Mouse (Mus musculus) gastrocnemius, adult 18-20 months (tissue): ENCODE measurements around the gene Pex7. TPM values are rescaled to one million over a fixed set of nuclear protein-coding genes. Genes with fewer than 3 reads are reported as not detected.
A peak's percentile ranks its signal among the peaks of the same experiment; 100 is the strongest.

Experiments used
- DNase-seq: peaks from one replicate; pipeline ENCODE4 v3.0.0; 2021; ENCODE audit warnings: low spot score
- long read RNA-seq, 2 experiments: library from polyadenylated mRNA; stranded (forward); transcript quantifications; one replicate each; pipeline ENCODE4 v2.0.0; 2021
- total RNA-seq, 2 experiments: library from RNA; stranded (reverse); gene quantifications; 2 replicates each; pipeline ENCODE4 v1.2.3; 2021

Gene Pex7
- total RNA-seq, result 10 to 100 TPM; 20.6 to 21.7 TPM
- long read RNA-seq, experiment 1, full-length matches to known transcripts, result 35 of 39 reads
- long read RNA-seq, experiment 1, partial matches to known transcripts, result 0 of 39 reads
- long read RNA-seq, experiment 1, other reads (novel, unspliced or antisense), result 4 of 39 reads
- long read RNA-seq, experiment 2, full-length matches to known transcripts, result 20 of 21 reads
- long read RNA-seq, experiment 2, partial matches to known transcripts, result 0 of 21 reads
- long read RNA-seq, experiment 2, other reads (novel, unspliced or antisense), result 1 of 21 reads

GRCm38 (mm10) chr10:19907246-19907804 is at the start of gene Pex7:
Pex7 (minus strand) TSS chr10:19907689.
- peak; percentile 92 for DNase-seq

DNA sequence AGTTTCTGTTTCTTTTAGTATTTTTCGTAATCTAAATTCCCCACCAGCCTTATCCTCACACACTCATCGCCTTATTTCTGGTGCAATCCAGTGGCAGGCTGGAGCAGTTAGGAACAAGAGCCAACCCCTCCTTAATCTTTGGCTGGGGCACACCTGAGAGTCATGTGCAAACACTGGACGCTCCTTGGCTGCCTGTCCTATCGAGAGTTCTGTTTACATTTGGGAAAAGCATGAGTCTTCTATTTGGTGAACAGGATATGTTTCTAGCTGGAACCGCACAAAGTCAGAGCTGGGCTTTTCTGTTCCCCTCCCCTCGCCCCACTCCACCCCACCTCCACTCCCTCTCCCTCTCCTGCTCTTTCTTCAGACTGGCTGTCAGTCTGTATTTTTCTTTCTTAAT is 49.3 kb upstream of the Pex7 start:
- DNase-seq, result no peak

DNA sequence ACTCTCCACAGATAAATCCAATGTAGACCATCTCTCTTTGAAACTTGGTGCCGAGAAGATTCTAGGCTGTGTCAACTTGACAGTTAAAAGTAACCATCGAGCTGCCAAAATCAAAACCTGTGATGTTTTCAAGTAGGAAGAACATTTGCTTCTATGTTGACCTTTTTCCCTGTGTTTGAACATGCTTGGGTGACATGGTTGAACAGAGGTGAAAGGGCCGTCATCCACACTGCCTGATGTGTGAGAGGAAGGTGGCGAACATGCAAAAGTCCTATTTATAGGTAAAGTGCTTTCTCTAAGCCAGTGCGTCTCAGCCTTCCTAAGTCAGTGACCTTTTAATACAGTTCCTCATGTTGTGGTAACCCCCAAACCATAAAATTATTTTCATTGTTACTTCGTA is 48.3 kb upstream of the Pex7 start:
- no peak for DNase-seq

GRCm38 (mm10) chr10:19954572-19954971 is 47.1 kb upstream of the Pex7 start:
- DNase-seq, result no peak

- no peak for DNase-seq
Observed at GRCm38 (mm10) chr10:19953032-19953761, 45.7 kb upstream of the Pex7 start.

GRCm38 (mm10) chr10:19949106-19949505 is 41.6 kb upstream of the Pex7 start:
- no peak for DNase-seq

DNA sequence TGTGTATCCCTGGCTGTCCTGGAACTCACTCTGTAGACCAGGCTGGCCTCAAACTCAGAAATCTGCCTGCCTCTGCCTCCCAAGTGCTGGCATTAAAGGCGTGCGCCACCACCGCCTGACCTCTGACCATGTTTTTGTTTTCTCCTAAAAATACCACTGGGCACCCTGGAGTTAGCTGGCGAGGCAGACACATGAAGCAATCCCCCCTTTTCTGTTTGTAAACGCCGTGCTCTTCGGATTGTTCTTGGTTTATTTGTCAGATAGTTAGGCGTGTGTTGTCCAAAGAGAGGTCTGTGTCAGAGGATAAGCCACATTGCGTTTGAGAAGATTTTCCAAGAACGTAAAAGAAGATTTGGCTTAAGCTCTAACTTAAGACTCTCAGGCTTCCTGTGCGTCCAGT is 40.9 kb upstream of the Pex7 start:
- DNase-seq, result no peak

- DNase-seq, result no peak
Observed at GRCm38 (mm10) chr10:19947901-19948300, 40.4 kb upstream of the Pex7 start.

DNA sequence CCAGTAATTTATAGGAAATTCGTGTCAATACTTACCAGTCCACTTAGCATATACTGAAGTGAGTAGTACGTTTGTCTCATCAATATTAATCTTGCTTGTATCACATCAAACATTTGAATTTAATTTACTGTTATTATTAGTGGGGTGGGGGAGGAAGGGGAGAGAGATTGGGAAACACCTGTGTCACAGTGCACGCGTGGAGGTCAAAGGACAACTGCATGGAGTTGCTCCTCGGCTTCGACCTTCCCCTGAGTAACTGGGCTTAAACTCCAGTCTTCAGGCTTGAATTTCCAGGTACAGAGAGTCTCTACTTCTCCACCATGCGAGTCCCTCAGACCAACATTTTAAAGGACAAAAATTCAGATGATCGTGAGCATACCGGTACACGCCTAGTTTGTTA is 40.0 kb upstream of the Pex7 start:
- DNase-seq, result no peak

DNA sequence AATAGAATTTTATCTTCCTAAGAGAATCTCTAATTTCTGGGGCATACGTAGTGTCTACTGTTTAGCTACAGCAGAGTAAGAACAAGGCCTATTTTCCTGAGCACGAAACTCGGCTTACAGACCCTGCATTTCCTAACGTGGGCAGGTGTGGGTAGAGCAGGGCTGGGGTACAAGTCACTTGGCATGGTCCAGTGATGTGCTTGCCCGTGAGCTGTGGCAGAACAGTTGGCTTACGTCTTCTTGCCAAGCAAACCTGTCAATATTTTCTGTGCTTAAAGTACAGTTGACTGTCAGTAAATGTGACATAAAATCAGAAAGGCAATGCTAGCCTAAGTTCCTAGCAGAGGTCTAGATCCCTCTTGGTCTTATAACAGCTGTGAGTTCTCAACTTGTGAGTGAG is 39.2 kb upstream of the Pex7 start:
- DNase-seq, result no peak

- no peak for DNase-seq
Observed at GRCm38 (mm10) chr10:19945651-19946050, 38.2 kb upstream of the Pex7 start.

DNA sequence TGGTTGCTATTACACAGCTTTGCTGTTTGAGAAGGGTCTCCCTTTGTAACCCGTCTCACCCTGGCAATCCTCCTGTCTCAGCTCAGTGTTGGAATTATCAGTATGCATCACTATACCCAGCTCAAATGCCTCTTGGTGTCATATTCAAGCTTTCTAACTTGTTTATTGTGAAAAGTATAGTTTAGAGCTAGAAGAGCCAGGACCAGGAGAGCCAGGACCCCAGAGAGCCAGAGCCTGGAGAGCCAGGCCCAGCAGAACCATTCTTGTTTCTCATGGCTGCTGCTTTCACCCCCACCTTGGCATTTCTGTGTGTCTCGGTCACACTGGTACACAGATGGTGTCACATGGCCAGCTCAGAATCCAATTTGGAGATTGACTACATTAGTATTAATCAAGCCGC is 35.1 kb upstream of the Pex7 start:
- DNase-seq, result no peak

GRCm38 (mm10) chr10:19941914-19942313 is 34.4 kb upstream of the Pex7 start:
- DNase-seq, result no peak

- peak; percentile 69 for DNase-seq
Observed at GRCm38 (mm10) chr10:19941063-19941462, 33.6 kb upstream of the Pex7 start.

GRCm38 (mm10) chr10:19940626-19941025 is 33.1 kb upstream of the Pex7 start:
- no peak for DNase-seq

- DNase-seq, result no peak
Observed at GRCm38 (mm10) chr10:19940127-19940526, 32.6 kb upstream of the Pex7 start.

GRCm38 (mm10) chr10:19939282-19939705 is 31.8 kb upstream of the Pex7 start:
- no peak for DNase-seq

- DNase-seq, result no peak
Observed at GRCm38 (mm10) chr10:19938738-19939137, 31.2 kb upstream of the Pex7 start.

DNA sequence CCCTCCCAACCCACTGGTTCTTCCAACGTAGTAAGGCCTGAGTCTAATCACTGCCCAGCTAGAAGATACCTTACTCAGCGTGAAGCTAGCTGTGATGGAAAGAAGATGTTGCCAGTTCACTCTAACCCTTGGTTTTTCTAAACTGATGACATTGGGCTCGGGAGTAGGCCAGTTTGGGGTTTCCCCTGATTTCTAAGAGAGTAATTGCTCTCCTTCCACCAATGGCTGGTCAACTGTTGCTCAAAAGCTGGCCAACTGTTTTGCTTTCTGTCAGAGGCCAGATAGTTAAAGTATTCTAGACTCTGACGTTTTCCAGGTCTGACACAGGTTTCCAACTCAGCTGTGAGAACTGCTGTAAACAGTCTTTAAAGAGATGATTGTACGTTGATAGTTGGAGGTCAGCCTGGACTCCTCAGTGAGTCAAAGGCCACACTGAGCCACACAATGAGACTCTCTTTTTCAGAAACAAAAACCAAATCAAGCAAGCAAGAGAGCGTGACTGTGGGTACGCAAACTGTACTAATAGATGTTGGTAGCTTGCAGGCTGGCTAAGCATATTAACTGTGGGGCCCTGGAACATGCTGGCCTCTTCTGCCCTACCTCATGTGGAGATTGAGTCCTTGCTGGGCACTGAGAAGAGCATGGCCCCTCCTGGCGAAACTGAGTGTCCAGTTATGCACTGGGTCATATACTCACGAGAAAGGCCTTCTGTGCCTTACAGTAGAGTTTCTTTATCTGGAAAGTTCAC is 29.6 kb upstream of the Pex7 start:
- DNase-seq, result no peak

DNA sequence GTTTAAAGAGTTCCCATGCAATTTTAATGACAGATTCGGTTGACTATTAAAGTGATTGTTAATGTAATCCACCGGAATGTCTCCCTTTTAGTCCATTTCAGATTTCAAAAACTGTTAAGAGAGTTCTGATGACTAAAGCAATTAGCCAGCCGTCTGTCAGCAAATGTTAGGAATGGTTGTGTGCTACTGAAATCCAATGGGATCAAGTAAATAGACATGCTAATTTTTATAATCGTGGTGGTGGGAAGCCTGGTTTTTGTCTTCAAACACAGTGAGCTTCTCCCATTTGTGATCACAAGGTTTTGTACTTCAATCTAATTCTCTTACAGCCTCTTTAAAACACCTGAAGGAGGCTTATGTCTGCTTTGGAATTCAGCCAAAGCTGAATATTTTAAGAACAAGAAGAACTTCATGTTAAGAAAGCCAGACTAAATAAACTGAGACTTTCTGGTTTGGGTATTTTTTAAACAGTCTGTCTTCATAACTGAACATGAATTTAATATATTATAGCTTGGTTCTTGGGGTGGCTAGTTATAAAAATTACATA is 28.4 kb upstream of the Pex7 start:
- no peak for DNase-seq

- no peak for DNase-seq
Observed at GRCm38 (mm10) chr10:19935295-19935623, 27.8 kb upstream of the Pex7 start.
